Mouse (Mus musculus): ENCODE results near the gene Phxr2. TPM values are rescaled to one million over a fixed set of nuclear protein-coding genes. Genes with fewer than 3 reads are reported as not detected.

Gene Phxr2
- polyA plus RNA-seq, 1 experiment = not detected

GRCm38 (mm10) chr10:99133321-99133875 is 7.3 kb upstream of the Phxr2 start:
- Histone ChIP-seq H3K27me3 (replicated peaks; ENCODE audit: control insufficient read depth, insufficient read depth, low read length) (no peaks in the 10 kb centered on the region), H3K27ac (ENCODE audit: insufficient read depth, low read depth, low read length) (no peak overlapping the region), H3K36me3 (ENCODE audit: control insufficient read depth, insufficient read depth, low read length) (no peaks in the 10 kb centered on the region), H3K4me1 (ENCODE audit: control insufficient read depth, insufficient read depth, low read length) (no peaks in the 10 kb centered on the region; the same call in 1 of the 2 replicates), H3K4me3 (ENCODE audit: insufficient read depth, low read depth, low read length) (no peak overlapping the region)
- WGBS = 84% methylated on average over 16 of the region's 16 CpGs
- TF ChIP-seq CTCF (conservative IDR thresholded peaks at IDR 0.05; ENCODE audit: insufficient read depth, insufficient read length, low read depth, low read length) = no peak
- peak; percentile 12 for DNase-seq

GRCm38 (mm10) chr10:99132595-99133272 is 6.6 kb upstream of the Phxr2 start:
- H3K4me3 ChIP-seq (ENCODE audit: insufficient read depth, low read depth, low read length) = no peak overlapping the region
- no peaks in the 10 kb centered on the region for H3K36me3 ChIP-seq (ENCODE audit: control insufficient read depth, insufficient read depth, low read length)
- no peak for DNase-seq
- TF ChIP-seq POLR2A (IDR thresholded peaks at IDR 0.05; ENCODE audit: low read depth, low read length) = no peak
- no peak for TF ChIP-seq CTCF (conservative IDR thresholded peaks at IDR 0.05; ENCODE audit: insufficient read depth, insufficient read length, low read depth, low read length)
- H3K27ac ChIP-seq (ENCODE audit: insufficient read depth, low read depth, low read length) = no peak overlapping the region
- no peaks in the 10 kb centered on the region for H3K27me3 ChIP-seq (replicated peaks; ENCODE audit: control insufficient read depth, insufficient read depth, low read length)
- no peaks in the 10 kb centered on the region; the same call in 1 of the 2 replicates for H3K4me1 ChIP-seq (ENCODE audit: control insufficient read depth, insufficient read depth, low read length)
- WGBS = 60% methylated on average over 11 of the region's 11 CpGs

- Histone ChIP-seq H3K4me3 (ENCODE audit: insufficient read depth, low read depth, low read length) (no peak overlapping the region), H3K27ac (ENCODE audit: insufficient read depth, low read depth, low read length) (no peak overlapping the region), H3K4me1 (ENCODE audit: control insufficient read depth, insufficient read depth, low read length) (no peaks in the 10 kb centered on the region; the same call in 1 of the 2 replicates), H3K36me3 (ENCODE audit: control insufficient read depth, insufficient read depth, low read length) (no peaks in the 10 kb centered on the region), H3K27me3 (replicated peaks; ENCODE audit: control insufficient read depth, insufficient read depth, low read length) (no peaks in the 10 kb centered on the region)
- WGBS = 60% methylated on average over 6 of the region's 6 CpGs
- TF ChIP-seq POLR2A (IDR thresholded peaks at IDR 0.05; ENCODE audit: low read depth, low read length) = no peak
- TF ChIP-seq CTCF (conservative IDR thresholded peaks at IDR 0.05; ENCODE audit: insufficient read depth, insufficient read length, low read depth, low read length) = no peak
- DNase-seq = no peak
Measured at GRCm38 (mm10) chr10:99132189-99132588, 6.1 kb upstream of the Phxr2 start.

- 50% methylated on average over 5 of the region's 5 CpGs for WGBS
- Histone ChIP-seq H3K4me1 (ENCODE audit: control insufficient read depth, insufficient read depth, low read length) (no peaks in the 10 kb centered on the region), H3K4me3 (ENCODE audit: insufficient read depth, low read depth, low read length) (no peak overlapping the region), H3K27me3 (replicated peaks; ENCODE audit: control insufficient read depth, insufficient read depth, low read length) (no peaks in the 10 kb centered on the region), H3K36me3 (ENCODE audit: control insufficient read depth, insufficient read depth, low read length) (no peaks in the 10 kb centered on the region), H3K27ac (ENCODE audit: insufficient read depth, low read depth, low read length) (no peak overlapping the region)
- TF ChIP-seq CTCF (conservative IDR thresholded peaks at IDR 0.05; ENCODE audit: insufficient read depth, insufficient read length, low read depth, low read length) (no peak), POLR2A (IDR thresholded peaks at IDR 0.05; ENCODE audit: low read depth, low read length) (no peak)
- DNase-seq = no peak
Measured at GRCm38 (mm10) chr10:99131298-99131697, 5.2 kb upstream of the Phxr2 start.

GRCm38 (mm10) chr10:99130611-99131010 is 4.5 kb upstream of the Phxr2 start:
- no peaks in the 10 kb centered on the region for H3K36me3 ChIP-seq (ENCODE audit: control insufficient read depth, insufficient read depth, low read length)
- DNase-seq = no peak
- H3K4me3 ChIP-seq (ENCODE audit: insufficient read depth, low read depth, low read length) = no peak overlapping the region
- no peaks in the 10 kb centered on the region for H3K4me1 ChIP-seq (ENCODE audit: control insufficient read depth, insufficient read depth, low read length)
- H3K27me3 ChIP-seq (replicated peaks; ENCODE audit: control insufficient read depth, insufficient read depth, low read length) = no peaks in the 10 kb centered on the region
- no peak overlapping the region for H3K27ac ChIP-seq (ENCODE audit: insufficient read depth, low read depth, low read length)
- WGBS = 37% methylated on average over 6 of the region's 6 CpGs
- TF ChIP-seq CTCF (conservative IDR thresholded peaks at IDR 0.05; ENCODE audit: insufficient read depth, insufficient read length, low read depth, low read length) (no peak), POLR2A (IDR thresholded peaks at IDR 0.05; ENCODE audit: low read depth, low read length) (no peak)

GRCm38 (mm10) chr10:99127691-99128261 is 1.7 kb upstream of the Phxr2 start:
- WGBS = 60% methylated on average over 11 of the region's 11 CpGs
- no peaks in the 10 kb centered on the region for H3K4me1 ChIP-seq (ENCODE audit: control insufficient read depth, insufficient read depth, low read length)
- H3K27ac ChIP-seq (ENCODE audit: insufficient read depth, low read depth, low read length) = no peak overlapping the region; the same call in 1 of the 2 replicates
- H3K27me3 ChIP-seq (replicated peaks; ENCODE audit: control insufficient read depth, insufficient read depth, low read length) = no peaks in the 10 kb centered on the region
- H3K36me3 ChIP-seq (ENCODE audit: control insufficient read depth, insufficient read depth, low read length) = no peaks in the 10 kb centered on the region
- no peak for TF ChIP-seq CTCF (conservative IDR thresholded peaks at IDR 0.05; ENCODE audit: insufficient read depth, insufficient read length, low read depth, low read length)
- TF ChIP-seq POLR2A (IDR thresholded peaks at IDR 0.05; ENCODE audit: low read depth, low read length) = no peak
- H3K4me3 ChIP-seq (ENCODE audit: insufficient read depth, low read depth, low read length) = no peak overlapping the region
- no peak for DNase-seq

GRCm38 (mm10) chr10:99126954-99127353 is 829 bp upstream of the Phxr2 start:
- TF ChIP-seq POLR2A (IDR thresholded peaks at IDR 0.05; ENCODE audit: low read depth, low read length) (no peak), CTCF (conservative IDR thresholded peaks at IDR 0.05; ENCODE audit: insufficient read depth, insufficient read length, low read depth, low read length) (no peak)
- no peak overlapping the region for H3K27ac ChIP-seq (ENCODE audit: insufficient read depth, low read depth, low read length)
- H3K36me3 ChIP-seq (ENCODE audit: control insufficient read depth, insufficient read depth, low read length) = no peaks in the 10 kb centered on the region
- H3K4me1 ChIP-seq (ENCODE audit: control insufficient read depth, insufficient read depth, low read length) = no peaks in the 10 kb centered on the region
- no peak overlapping the region for H3K4me3 ChIP-seq (ENCODE audit: insufficient read depth, low read depth, low read length)
- 86% methylated on average over 14 of the region's 14 CpGs for WGBS
- no peaks in the 10 kb centered on the region for H3K27me3 ChIP-seq (replicated peaks; ENCODE audit: control insufficient read depth, insufficient read depth, low read length)
- no peak for DNase-seq

Measured in kidney, adult 2 months (tissue).